Mouse (Mus musculus): ENCODE data around the gene Cd59b. TPM values are rescaled to one million over a fixed set of nuclear protein-coding genes. Genes with fewer than 3 reads are reported as not detected.
"Not testable (repeated sequence)": the region's sequence is repeated elsewhere in the genome, so short reads cannot be mapped to it uniquely, and the experiment has no call there.

Gene Cd59b
- polyA plus RNA-seq, 1 experiment from 2014 or later, result not detected

GRCm38 (mm10) chr2:104043624-104044478 is 25.8 kb upstream of the Cd59b start:
- H3K27ac ChIP-seq, result no peak overlapping the region
- peaks cover 24% of the 10 kb centered on the region; the same call in 1 of the 2 replicates for H3K79me2 ChIP-seq (ENCODE audit: inconsistent target)
- H3K36me3 ChIP-seq (ENCODE audit: inconsistent target), result peaks cover 49% of the 10 kb centered on the region
- WGBS (ENCODE audit: missing documents), result 100% methylated on average over 4 of the region's 5 CpGs
- H3K4me3 ChIP-seq (ENCODE audit: inconsistent target), result no peak overlapping the region

GRCm38 (mm10) chr2:104044479-104045080 is 25.1 kb upstream of the Cd59b start:
- H3K27ac ChIP-seq, result no peak overlapping the region
- no peak overlapping the region for H3K4me3 ChIP-seq (ENCODE audit: inconsistent target)
- peaks cover 55% of the 10 kb centered on the region for H3K36me3 ChIP-seq (ENCODE audit: inconsistent target)
- H3K79me2 ChIP-seq (ENCODE audit: inconsistent target), result peaks cover 17% of the 10 kb centered on the region; the same call in 1 of the 2 replicates
- 80% methylated on average over 1 of the region's 1 CpGs for WGBS (ENCODE audit: missing documents)

- Histone ChIP-seq H3K27ac (no peak overlapping the region), H3K79me2 (ENCODE audit: inconsistent target) (no peaks in the 10 kb centered on the region), H3K36me3 (ENCODE audit: inconsistent target) (peaks cover 56% of the 10 kb centered on the region), H3K4me3 (ENCODE audit: inconsistent target) (no peak overlapping the region)
- 83% methylated on average over 1 of the region's 1 CpGs for WGBS (ENCODE audit: missing documents)
Measured at GRCm38 (mm10) chr2:104058381-104058780, 11.3 kb upstream of the Cd59b start.

GRCm38 (mm10) chr2:104058954-104059353 is 10.7 kb upstream of the Cd59b start:
- WGBS (ENCODE audit: missing documents), result 93% methylated on average over 4 of the region's 4 CpGs
- Histone ChIP-seq H3K36me3 (ENCODE audit: inconsistent target) (peaks cover 51% of the 10 kb centered on the region), H3K79me2 (ENCODE audit: inconsistent target) (no peaks in the 10 kb centered on the region), H3K4me3 (ENCODE audit: inconsistent target) (no peak overlapping the region), H3K27ac (no peak overlapping the region)

GRCm38 (mm10) chr2:104059786-104060185 is 9.9 kb upstream of the Cd59b start:
- no peak overlapping the region for H3K4me3 ChIP-seq (ENCODE audit: inconsistent target)
- WGBS (ENCODE audit: missing documents), result 95% methylated on average over 10 of the region's 10 CpGs
- no peak overlapping the region for H3K27ac ChIP-seq
- H3K36me3 ChIP-seq (ENCODE audit: inconsistent target), result peaks cover 42% of the 10 kb centered on the region
- H3K79me2 ChIP-seq (ENCODE audit: inconsistent target), result no peaks in the 10 kb centered on the region

GRCm38 (mm10) chr2:104060996-104061395 is 8.7 kb upstream of the Cd59b start:
- peaks cover 31% of the 10 kb centered on the region for H3K36me3 ChIP-seq (ENCODE audit: inconsistent target)

GRCm38 (mm10) chr2:104062665-104063064 is 7.0 kb upstream of the Cd59b start:
- Histone ChIP-seq H3K27ac (no peak overlapping the region), H3K79me2 (ENCODE audit: inconsistent target) (no peaks in the 10 kb centered on the region), H3K4me3 (ENCODE audit: inconsistent target) (no peak overlapping the region), H3K36me3 (ENCODE audit: inconsistent target) (peaks cover 31% of the 10 kb centered on the region)

More at GRCm38 (mm10) chr2:104060996-104061395, 8.7 kb upstream of the Cd59b start:
- Histone ChIP-seq H3K4me3 (ENCODE audit: inconsistent target) (no peak overlapping the region), H3K79me2 (ENCODE audit: inconsistent target) (no peaks in the 10 kb centered on the region), H3K27ac (no peak overlapping the region)
- WGBS (ENCODE audit: missing documents), result 95% methylated on average over 6 of the region's 6 CpGs

GRCm38 (mm10) chr2:104064152-104064551 is 5.5 kb upstream of the Cd59b start:
- WGBS (ENCODE audit: missing documents), result 84% methylated on average over 2 of the region's 2 CpGs
- H3K4me3 ChIP-seq (ENCODE audit: inconsistent target), result no peak overlapping the region
- H3K79me2 ChIP-seq (ENCODE audit: inconsistent target), result no peaks in the 10 kb centered on the region
- peaks cover 21% of the 10 kb centered on the region for H3K36me3 ChIP-seq (ENCODE audit: inconsistent target)
- no peak overlapping the region for H3K27ac ChIP-seq

- WGBS (ENCODE audit: missing documents), result 93% methylated on average over 5 of the region's 6 CpGs
- not testable (repeated sequence) for H3K79me2 ChIP-seq (ENCODE audit: inconsistent target); H3K36me3 ChIP-seq (ENCODE audit: inconsistent target); H3K27ac ChIP-seq; H3K4me3 ChIP-seq (ENCODE audit: inconsistent target)
Measured at GRCm38 (mm10) chr2:104065526-104065925, 4.1 kb upstream of the Cd59b start, which contains the start of gene Gm10912. Gene Gm10912 (plus strand): TSS chr2:104065826.

- H3K27ac ChIP-seq; H3K36me3 ChIP-seq (ENCODE audit: inconsistent target); H3K4me3 ChIP-seq (ENCODE audit: inconsistent target); H3K79me2 ChIP-seq (ENCODE audit: inconsistent target): not testable (repeated sequence)
- 21% methylated on average over 7 of the region's 7 CpGs for WGBS (ENCODE audit: missing documents)
Measured at GRCm38 (mm10) chr2:104068450-104068849, 1.2 kb upstream of the Cd59b start, which contains the start of gene Gm10799. Gene Gm10799 (minus strand): TSS chr2:104068550.

GRCm38 (mm10) chr2:104078285-104078684 is 8.6 kb downstream of the Cd59b start:
- not testable (repeated sequence) for H3K27ac ChIP-seq; H3K4me3 ChIP-seq (ENCODE audit: inconsistent target); H3K36me3 ChIP-seq (ENCODE audit: inconsistent target); H3K79me2 ChIP-seq (ENCODE audit: inconsistent target)
- 84% methylated on average over 3 of the region's 5 CpGs for WGBS (ENCODE audit: missing documents)

- H3K79me2 ChIP-seq (ENCODE audit: inconsistent target); H3K36me3 ChIP-seq (ENCODE audit: inconsistent target); H3K4me3 ChIP-seq (ENCODE audit: inconsistent target); H3K27ac ChIP-seq: not testable (repeated sequence)
- no CpG with 5 or more reads among the region's 1 CpGs for WGBS (ENCODE audit: missing documents)
Measured at GRCm38 (mm10) chr2:104081436-104082050, 11.9 kb downstream of the Cd59b start.

- Histone ChIP-seq H3K4me3 (ENCODE audit: inconsistent target) (no peak overlapping the region), H3K79me2 (ENCODE audit: inconsistent target) (no peaks in the 10 kb centered on the region), H3K36me3 (ENCODE audit: inconsistent target) (no peaks in the 10 kb centered on the region), H3K27ac (no peak overlapping the region)
Measured at GRCm38 (mm10) chr2:104082474-104082873, 12.8 kb downstream of the Cd59b start.

- not testable (repeated sequence) for H3K27ac ChIP-seq; H3K36me3 ChIP-seq (ENCODE audit: inconsistent target); H3K4me3 ChIP-seq (ENCODE audit: inconsistent target); H3K79me2 ChIP-seq (ENCODE audit: inconsistent target)
Measured at GRCm38 (mm10) chr2:104084027-104084426, 14.4 kb downstream of the Cd59b start.

- H3K36me3 ChIP-seq (ENCODE audit: inconsistent target); H3K4me3 ChIP-seq (ENCODE audit: inconsistent target); H3K27ac ChIP-seq; H3K79me2 ChIP-seq (ENCODE audit: inconsistent target): not testable (repeated sequence)
- WGBS (ENCODE audit: missing documents), result no CpG with 5 or more reads among the region's 1 CpGs
Measured at GRCm38 (mm10) chr2:104087562-104087961, 17.9 kb downstream of the Cd59b start.

Data from macrophage (primary cell).